Mouse (Mus musculus) monocyte, adult 2 months (primary cell): ENCODE results near the gene Prr14.
"Not testable (repeated sequence)": the region's sequence is repeated elsewhere in the genome, so short reads cannot be mapped to it uniquely, and the experiment has no call there.

ENCODE experiments used
- DNase-seq, 2 experiments: peaks; one replicate each; pipeline ENCODE4 v3.0.0; 2022; ENCODE audit warnings: low spot score in 2 of 2, low read depth in 1 of 2

The Prr14 gene

DNA sequence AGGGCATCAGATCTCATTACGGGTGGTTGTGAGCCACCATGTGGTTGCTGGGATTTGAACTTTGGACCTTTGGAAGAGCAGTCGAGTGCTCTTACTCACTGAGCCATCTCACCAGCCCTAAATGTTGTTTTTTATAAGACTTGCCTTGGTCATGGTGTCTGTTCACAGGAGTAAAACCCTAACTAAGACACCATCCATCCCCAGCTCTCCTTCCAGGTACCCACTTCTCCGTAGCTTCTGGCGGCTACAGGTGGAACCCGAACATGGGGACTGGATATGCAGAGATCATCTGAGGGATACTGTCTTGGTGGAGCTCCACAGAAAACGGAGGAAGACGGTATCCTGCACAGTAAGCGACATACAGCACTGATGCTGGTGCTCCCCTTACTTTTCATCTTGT lies at the start of gene Prr14:
Prr14 (plus strand) TSS at position 301 of the 400 bp plus-strand sequence.
- DNase-seq: not testable (repeated sequence)

DNA sequence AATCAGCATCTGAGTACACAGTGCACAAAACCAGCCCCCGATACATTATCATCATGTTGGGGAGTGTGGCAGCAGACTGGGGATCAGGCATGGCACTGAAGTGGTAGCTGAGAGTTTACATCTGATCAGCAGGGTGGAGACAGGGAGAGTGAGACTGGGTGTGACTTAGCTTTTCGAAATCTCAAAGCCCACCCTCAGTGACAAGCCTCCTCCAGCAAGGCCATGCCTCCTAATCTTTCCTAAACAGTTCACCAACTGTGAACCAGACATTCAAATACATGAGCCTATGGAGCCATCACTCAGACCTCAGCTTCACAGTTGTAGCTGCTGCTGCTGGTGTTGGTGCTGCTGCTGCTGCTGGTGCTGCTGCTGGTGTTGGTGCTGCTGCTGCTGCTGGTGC lies 48.0 kb upstream of the Prr14 start:
- DNase-seq: no peak

DNA sequence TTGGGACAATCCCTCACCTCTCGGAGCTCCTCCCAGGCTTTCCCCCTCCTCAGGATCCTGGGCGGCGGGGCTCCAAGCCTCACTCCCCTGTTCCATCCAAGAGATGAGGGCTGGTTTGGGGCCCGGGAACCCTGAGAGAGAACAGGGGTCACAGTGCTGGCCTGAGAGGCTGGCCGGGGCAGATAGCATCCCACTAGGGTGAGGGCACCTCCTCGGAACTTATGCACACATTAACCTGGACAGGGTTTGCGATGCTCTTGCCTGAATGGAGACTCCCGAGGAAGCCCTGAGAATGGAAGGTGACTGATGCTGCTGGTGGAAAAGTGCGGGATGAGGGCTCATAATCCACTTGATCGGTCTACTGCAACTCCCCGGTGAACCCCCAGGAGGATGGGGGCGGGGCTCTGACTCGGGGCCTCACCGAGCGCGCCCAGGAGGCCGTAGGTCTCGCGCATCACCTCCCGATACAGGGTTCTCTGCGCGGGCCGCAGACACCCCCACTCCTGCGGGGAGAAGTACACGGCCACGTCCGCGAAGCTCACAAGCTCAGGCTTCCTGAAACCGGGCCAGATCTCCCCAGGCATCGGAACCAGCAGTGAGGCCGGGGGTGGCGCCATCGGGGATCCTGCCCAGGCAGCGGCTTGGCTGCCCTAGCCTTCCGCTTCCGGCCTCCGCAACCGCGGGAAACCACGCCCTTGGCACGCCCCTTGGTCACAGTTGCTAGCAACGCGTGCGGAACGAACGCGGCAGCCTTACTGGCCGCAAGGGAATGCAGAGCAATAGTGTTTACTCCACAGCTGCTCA lies 37.8 kb upstream of the Prr14 start, which contains the start of gene Zfp688:
Zfp688 (minus strand) TSS at position 681 of the 804 bp plus-strand sequence.
- peak; percentile 90 to 95 for DNase-seq

- DNase-seq: no peak
Measured at GRCm38 (mm10) chr7:127422247-127422646, 37.2 kb upstream of the Prr14 start.

- no peak for DNase-seq
Measured at GRCm38 (mm10) chr7:127425291-127425690, 34.1 kb upstream of the Prr14 start.

- DNase-seq: no peak
Measured at GRCm38 (mm10) chr7:127425911-127426310, 33.5 kb upstream of the Prr14 start.

DNA sequence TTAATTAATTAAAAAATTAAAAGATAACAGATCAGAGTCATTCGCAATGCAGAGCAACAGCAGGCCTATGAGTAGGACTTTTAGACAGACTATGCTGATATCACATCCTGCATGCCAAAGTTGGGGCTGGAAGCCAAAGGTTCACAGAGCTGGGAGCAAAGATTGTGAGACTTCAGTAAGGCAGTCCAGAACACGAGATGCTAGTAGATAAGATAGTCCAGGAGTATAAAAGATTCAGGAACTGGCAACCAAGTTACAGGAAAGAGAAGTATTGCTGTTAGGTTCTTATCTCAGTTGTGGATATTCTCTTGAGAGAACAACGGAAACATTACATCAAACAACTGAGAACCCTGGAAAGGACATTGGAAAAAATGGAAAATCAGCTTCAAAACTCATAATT lies 33.1 kb upstream of the Prr14 start:
- DNase-seq: no peak

DNA sequence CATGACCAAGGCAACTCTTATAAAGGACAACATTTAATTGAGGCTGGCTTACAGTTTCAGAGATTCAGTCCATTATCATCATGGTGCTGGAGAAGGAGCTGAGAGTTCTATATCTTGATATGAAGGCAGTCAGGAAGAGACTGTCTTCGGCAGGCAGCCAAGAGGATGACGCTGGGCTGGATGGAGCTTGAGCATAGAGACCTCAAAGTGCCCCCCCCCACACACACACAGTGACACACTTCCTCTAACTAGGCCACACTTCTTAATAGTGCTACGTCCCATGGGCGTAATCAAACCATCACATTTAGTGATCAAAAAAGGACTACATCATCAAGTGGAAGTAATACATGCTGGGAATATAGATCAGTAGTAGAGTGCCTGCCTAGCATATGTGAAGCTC lies 24.2 kb upstream of the Prr14 start:
- no peak for DNase-seq

DNA sequence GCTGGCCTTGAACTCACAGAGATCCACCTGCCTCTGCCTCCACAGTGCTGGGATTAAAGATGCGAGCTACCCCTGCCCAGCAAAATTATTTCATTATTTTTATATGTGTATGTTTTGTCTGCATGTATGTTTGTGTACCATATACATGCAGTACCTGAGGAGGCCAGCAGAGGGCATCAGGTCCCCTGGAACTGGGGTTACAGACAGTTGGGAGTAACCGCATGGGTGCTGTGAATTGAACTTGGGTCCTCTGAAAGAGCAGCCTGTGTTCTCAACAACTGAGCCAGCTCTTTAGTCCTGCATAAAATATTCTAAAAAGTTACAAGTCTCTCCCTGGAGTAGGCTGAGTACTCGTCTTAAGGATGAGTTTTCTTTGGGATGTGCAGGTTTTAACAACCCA lies 21.7 kb upstream of the Prr14 start:
- DNase-seq: no peak

DNA sequence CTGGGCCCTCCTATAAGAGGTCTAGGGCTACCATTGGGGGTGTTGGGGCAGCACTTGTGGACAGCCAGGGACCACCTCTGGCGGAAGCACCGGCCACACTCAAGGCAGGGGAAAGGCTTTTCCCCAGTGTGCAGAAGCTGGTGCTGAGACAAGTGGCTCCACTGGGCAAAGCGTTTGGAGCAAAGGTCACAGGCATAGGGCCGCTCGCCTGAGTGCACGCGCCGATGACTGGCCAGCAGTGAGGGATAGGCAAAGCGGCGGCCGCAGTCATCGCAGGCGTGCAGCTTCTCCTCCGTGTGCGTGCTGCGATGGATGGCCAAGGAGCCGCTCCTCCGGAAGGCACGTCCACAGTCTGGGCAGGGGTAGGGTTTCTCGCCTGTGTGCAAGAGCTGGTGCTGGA lies 15.4 kb upstream of the Prr14 start:
- no peak for DNase-seq

DNA sequence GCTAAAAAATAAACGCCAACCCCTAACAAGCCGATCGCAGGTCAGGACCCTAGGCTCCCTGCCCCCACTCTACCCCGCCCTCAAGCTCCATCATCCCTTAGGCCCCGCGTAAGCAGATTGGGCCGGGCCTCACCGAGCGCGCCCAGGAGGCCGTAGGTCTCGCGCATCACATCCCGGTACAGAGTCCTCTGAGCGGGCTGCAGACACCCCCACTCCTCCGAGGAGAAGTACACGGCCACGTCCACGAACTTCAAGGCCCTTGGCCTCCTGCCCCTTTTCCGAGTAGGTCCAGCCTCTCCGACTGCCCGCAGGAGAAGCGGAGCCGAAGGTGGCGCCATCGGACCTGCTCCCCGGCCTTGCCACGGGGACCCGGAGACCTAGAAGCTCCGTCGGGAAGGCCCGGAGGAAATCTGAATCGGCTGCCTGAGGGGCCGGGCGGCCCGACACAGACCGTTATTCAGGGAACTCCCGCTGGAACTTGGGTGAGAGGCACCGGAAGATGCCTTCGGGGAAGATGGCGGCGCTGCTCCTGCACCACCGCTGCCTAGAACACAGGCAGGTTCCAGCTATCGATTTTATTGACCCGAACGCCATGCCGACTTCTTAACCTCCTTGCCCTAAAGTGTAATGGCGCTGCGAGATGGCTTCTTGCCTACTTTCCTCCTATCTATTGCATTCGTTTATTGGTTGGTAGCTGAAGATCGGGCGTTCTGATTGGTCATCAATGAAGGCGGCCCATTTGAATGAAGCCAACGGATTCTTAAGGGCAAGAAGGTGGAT lies 10.7 kb upstream of the Prr14 start, which contains the start of gene Zfp689:
Zfp689 (minus strand) TSS at position 638 of the 780 bp plus-strand sequence.
- DNase-seq: peak; percentile 79 to 84

DNA sequence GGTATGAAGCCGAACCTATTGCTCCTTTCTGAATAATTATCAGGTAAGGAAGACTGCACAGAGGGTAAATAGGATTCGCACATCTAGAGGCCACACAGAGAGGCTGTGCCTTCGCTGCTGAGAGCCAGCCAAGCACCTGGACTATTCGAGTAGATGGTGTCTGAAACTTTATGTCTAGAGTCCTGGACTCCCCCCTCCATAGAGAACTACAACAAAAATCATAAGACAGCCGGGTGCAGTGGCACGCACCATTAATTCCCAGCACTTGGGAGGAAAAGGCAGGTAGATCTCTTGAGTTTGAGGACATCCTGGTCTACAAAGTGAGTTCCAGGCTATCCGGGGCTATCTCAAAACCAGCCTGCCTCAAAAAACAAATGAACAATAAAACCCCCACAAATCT lies 9.4 kb upstream of the Prr14 start:
- DNase-seq: no peak

GRCm38 (mm10) chr7:127453056-127453455 lies 6.4 kb upstream of the Prr14 start:
- no peak for DNase-seq

- no peak for DNase-seq
Measured at GRCm38 (mm10) chr7:127454905-127455304, 4.5 kb upstream of the Prr14 start.

- DNase-seq: not testable (repeated sequence)
Measured at GRCm38 (mm10) chr7:127458371-127459122, 864 bp upstream of the Prr14 start.

DNA sequence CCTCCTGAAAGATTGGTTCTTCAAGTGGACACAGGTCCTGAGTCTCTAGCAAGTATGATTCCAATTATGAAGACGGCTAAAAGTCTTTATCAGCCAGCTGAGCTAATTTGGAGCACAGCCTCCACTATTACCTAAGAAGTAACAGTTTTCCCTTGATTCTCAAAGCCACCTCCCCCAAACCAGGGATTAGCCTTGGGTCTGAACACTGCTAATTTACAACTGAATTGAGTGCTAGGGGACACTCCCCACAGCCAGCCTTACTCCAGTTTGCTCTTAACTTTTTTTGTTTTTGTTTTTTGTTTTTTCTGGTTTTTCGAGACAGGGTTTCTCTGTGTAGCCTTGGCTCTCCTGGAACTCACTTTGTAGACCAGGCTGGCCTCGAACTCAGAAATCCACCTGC lies 5.8 kb downstream of the Prr14 start:
- DNase-seq: no peak

GRCm38 (mm10) chr7:127465670-127466069 lies 6.3 kb downstream of the Prr14 start:
- DNase-seq: not testable (repeated sequence)

GRCm38 (mm10) chr7:127466606-127467005 lies 7.2 kb downstream of the Prr14 start:
- no peak for DNase-seq

- DNase-seq: no peak
Measured at GRCm38 (mm10) chr7:127470011-127470715, 10.8 kb downstream of the Prr14 start.

DNA sequence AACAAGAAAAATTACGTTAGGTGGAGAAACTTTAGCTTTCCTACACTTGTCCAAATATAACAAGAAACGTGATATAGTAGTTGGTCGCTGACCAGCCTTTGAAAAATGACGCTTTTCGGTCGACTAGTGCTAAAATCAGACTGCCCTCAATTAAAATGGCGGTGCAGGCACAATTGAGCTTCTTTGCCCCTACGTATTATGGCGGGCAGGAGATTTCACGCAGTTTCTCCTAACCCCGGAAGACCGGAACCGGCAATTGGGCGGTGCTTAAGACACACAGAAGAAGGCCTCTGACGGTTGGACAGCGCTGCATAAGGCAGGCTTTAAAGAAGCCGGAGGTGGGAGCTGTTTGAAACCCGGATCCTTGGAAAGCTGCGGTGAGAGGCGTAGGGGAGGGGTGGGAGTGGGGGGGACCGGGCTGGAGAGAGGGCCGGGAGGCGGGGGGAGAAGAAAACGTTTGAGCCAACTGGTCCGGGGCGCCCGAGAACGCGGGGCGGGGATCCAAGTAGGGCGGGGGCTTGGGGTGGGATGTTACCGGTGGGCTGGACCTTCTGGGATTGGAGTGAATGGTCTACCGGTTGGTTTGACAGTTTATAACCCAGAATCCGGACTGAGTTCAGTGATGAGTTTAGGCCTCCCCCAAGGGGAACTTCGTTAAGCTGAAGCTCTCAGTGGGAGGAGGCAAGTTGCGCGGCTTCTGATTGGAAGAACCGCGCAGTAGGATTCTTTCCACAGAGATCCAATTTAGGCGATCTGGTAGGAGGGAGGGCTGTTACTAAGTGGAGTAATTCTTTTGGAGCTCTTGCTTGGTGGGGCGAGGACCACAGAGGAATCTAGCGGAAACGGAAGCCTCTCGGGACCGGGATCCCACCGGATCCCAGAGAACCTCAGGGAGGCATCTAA lies 11.6 kb downstream of the Prr14 start:
- DNase-seq: peak; percentile 77 to 83
